Mouse (Mus musculus) left cerebral cortex, postnatal 10 days (tissue): ENCODE results near the gene Arntl. TPM values are rescaled to one million over a fixed set of nuclear protein-coding genes. Genes with fewer than 3 reads are reported as not detected.

Experiments used
- DNase-seq, 2 experiments: peaks; one replicate each; pipeline ENCODE4 v3.0.0; 2021 to 2022; ENCODE audit warnings: low spot score in 2 of 2, mixed read lengths in 1 of 2; ENCODE audit errors: extremely low spot score in 1 of 2
- intact Hi-C: fragments of 180-260 bp; cut with DNase I; formaldehyde crosslinking; loops from one replicate; pipeline ENCODE4 v1.15.1; 2025
- total RNA-seq, 2 experiments: library from RNA; stranded (reverse); gene quantifications; 2 replicates each; pipeline ENCODE4 v1.2.3; 2021

Arntl gene
- total RNA-seq, 2 experiments from 2014 or later = 26.5 to 28.9 TPM

DNA sequence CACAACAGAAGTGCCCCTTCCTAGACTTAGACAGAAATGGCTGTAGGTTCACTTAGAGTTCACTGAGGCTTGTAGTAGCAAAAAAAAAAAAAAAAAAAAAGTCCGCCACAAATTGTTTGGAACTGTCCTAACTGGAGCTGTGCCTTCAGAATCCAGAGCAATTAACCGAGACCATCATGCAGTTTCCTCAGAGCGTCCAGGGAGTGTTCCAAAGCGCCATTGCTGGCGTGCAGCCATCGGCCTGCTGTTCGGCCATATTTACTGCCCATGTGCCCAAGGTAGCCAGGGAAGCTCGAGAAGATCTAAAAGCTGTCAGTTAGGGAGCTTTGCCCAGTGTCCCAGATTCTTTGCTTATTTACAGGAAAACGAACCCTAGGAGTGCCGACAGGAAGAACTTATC, 63.3 kb downstream of the Arntl start:
- DNase-seq = peak in 1 of 2 experiments; percentile 62
- intact Hi-C loops = loop anchor here (10.0 kb wide), 1 partner anchor 356 kb away; no protein-coding TSS in a partner anchor

DNA sequence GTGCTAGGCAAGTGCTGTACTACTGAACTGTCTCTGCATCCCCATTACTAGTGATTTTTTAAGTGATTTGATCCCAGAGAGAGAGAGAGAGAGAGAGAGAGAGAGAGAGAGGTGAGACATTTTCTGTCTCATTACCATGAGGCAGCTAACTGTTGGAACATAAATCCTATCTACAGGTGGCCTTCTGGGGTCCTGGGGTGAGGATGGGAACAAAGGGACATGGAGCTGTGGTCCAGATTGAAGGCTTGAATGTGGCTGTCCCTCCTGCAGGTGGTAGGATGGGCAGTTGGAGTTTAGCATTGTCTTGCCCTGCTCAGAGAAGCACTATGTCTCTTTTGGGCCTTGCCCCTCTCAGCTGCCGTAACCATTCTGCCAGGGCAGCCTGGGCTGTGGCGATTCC, 63.7 kb downstream of the Arntl start:
- intact Hi-C loops = loop anchor here (10.0 kb wide), 1 partner anchor 356 kb away; no protein-coding TSS in a partner anchor
- DNase-seq = no peak

DNA sequence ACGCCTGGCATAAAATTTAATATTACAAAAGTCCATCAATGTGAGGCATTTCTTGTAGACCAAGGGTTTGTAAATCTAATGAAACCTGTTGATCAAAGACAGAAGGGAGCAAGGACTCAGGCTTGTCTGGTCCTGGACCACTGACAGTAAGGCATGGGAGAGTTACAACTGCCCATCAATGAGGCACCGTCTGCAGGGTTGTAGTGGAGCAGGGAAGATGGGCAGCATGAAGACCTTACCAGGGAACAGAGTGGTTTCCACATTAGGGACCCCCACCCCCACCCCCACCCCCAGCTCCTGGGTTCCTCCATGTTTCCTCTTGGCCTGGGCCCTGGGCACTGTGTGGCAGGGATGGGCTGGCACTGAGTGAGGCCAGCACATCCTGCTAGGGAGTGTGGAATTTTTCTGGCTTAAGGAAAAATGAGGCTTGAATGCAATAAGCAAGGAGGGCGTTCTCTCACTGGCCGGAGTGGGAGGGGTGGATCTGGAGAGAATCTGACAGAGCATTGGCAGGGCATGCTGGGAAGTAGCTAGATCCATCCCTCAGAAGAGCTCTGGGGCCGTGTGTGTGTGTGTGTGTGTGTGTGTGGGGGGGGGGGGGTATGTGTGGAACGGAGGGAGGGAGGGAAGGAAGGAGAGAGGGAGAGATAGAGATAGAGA, 65.2 kb downstream of the Arntl start:
- no peak for DNase-seq
- intact Hi-C loops = loop anchor here (10.0 kb wide), 1 partner anchor 358 kb away; no protein-coding TSS in a partner anchor

DNA sequence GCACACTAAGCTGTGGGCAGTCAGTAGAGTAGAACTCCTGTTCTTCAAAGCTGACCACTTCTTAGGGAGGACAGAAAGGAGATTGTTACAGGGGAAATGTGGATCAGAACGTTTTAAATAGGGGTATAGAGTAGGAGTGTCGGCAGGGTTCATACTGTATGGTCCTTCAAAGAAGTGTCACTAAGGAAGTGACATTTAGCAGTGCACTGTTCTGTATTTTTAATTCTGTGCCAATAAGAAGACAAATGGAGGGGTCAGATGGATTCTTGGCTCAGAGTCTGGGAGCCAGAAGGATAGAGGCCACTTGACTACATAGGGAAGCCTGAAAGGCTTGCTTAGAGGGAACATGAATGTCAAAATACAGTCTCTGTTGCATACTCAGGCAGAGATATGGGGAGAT, 70.0 kb downstream of the Arntl start:
- intact Hi-C loops = loop anchor here (10.0 kb wide), 1 partner anchor 362 kb away; no protein-coding TSS in a partner anchor

DNA sequence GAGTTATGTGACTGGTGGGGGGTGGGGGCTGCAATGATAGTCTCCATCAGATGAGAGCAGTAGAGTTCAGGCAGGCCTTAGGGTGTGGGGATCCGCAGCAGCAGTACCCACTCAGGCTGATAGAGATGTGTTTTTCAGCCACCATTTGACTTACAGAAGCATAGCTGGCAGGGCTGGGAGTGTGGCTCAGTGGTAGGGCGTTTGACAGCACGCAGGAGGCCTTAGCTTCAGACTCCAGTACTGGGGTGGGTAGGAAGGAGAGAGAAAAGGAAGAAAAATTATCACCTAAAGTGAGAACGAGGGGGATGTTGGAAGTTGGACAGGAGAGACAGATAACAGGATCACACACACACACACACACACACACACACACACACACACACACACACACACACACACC, 71.2 kb downstream of the Arntl start:
- intact Hi-C loops = loop anchor here (10.0 kb wide), 1 partner anchor 364 kb away; no protein-coding TSS in a partner anchor
- no peak for DNase-seq

More for the DNA sequence above, 70.0 kb downstream of the Arntl start:
- no peak for DNase-seq

DNA sequence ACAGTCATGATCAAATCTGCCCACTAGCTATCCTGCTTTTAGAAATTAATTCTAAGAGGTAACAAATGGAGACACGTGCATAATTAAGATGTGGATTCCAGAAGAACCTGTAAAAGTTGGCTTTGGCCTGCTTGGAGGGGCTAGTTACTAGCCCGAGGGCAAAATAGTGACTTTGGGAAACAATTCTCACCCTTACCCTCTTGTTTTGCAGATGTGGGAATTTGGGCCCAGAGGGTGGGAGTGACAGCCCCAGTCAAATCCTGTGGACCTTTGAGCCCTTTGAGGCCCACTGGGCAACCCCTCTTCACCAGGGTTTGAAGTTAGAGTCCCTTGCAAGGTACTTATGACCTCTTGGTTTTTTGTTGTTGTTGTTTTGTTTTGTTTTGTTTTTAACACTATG, 72.0 kb downstream of the Arntl start:
- DNase-seq = no peak
- intact Hi-C loops = loop anchor here (10.0 kb wide), 1 partner anchor 364 kb away; no protein-coding TSS in a partner anchor

DNA sequence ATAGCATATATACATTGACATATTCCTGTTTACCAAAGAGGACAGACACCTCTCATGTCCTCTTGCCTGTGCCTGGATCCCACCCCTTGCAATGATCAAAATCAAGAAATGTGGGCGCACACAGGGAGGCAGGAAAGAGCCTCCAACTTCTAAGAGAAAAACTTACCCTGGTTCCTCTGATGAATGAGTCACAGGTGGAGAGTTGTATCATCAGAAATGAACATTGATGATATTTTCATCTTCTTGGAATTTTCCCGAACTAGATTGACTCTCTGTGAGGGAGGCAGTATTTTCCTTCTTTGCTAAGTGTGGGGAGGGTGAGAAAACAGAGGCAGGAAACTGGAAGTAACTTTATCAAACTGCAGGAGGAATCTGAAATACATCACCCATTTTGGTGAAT, 78.1 kb downstream of the Arntl start:
- no peak for DNase-seq
- intact Hi-C loops = no loop called here

DNA sequence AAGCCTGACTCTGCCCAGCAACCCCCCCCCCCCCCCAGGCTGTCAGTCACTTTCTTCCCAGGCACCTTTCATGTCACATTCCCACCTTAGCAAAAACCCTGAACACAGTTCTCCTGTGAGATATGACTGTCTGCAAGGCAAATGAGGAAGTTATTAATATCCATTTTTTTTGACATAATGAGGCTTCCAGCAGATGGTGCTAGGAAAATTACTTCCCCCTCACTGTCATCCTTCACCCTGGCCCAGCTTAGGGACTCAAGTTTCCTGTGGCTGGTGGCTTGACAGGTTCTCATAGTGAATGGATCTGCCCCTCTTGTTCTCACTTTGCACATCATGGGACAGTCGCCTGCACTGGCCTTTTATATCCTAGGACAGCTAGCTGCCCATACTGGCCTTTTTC, 81.9 kb downstream of the Arntl start:
- no peak for DNase-seq
- intact Hi-C loops = no loop called here

DNA sequence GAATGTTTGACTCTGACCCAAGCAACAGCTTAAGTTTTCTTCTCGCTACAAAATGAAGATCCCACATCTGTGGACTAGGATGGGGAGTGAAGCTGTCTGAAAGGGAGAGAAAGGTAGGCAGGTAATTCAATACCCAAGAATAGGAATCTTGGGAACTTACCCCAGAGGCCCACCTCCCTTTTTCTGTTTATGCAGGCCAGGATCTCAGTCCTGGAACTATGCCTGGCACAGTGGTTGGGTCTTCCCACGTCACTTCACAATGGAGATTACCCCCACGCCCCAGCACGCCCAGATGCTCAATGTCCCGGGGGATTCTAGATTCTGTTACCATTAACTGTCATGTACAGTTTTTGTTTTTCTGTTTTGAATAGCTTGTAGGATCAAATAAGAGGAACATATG, 84.5 kb downstream of the Arntl start:
- intact Hi-C loops = no loop called here
- no peak for DNase-seq

DNA sequence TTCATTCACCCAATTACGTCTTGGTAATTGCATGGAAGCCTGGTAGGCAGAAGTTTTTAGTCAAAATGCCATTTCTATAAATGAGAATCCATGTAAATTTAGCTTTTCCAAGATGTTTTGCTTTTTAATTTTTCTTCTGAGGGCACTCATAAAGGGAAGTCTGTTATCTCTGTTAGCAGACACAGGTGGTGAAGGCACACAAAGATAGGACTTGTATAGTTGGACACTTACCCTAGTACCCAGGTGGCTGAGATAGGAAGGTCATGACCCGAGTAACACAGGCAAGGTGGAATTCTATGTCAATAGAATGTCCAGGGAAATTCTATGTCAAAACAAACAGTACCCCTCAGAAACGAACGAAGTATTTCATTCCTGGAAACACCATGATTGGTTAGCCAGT, 84.9 kb downstream of the Arntl start:
- intact Hi-C loops = no loop called here
- DNase-seq = no peak

DNA sequence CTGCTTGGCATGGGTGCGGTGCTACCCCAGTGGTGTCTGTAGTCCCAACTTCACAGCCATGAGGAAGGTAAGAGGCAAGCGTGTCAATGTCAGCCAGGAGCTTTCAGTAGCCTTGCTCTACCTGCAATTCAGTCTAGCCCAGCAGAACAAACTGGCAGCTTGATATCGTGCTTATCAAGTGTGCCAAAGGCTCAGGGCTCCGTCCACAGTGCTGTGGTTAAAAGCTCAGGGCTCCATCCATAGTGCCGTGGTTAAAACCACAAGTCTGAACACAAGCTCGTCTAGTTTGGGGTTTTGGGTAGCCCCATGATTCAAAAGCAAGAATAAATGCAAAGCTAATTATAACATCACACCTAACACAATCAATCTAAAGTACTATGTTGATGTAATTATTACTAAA, 87.3 kb downstream of the Arntl start:
- intact Hi-C loops = no loop called here
- DNase-seq = no peak

DNA sequence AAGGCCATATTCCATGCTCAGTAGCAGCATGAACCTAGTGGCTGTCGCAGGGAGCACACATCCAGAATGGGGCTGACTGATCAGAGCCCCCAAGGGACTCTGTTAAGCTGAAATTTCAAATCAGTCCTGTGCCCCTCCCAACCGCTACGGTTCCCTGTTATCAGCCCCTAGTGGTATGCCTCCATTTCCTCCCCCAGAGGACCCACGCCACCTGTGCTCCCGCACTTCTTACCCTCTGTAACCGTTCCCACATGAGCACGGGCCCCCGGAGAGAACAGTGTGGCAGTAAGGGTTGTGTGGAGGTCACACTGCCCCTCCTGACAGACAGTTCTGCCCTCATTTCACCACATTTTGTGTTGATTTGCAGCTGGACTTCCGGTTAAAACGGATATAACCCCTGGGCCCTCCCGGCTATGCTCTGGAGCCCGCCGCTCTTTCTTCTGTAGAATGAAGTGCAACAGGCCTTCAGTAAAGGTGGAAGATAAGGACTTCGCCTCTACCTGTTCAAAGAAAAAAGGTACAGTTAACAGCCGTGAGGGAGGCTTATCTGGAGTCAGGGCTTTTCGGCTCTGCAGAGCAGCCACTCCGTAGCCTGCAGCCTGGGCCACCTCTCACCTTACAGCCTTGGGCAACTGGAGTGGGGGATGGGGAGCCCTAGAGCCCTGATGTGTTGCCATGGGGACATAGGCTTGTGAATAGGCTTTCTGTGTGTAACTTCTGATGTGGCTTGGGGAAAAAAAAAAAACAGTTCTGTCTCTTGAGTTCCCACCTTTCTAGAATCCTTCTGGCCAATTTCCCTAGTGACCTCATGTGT, 88.0 kb downstream of the Arntl start:
- no peak for DNase-seq
- intact Hi-C loops = no loop called here

DNA sequence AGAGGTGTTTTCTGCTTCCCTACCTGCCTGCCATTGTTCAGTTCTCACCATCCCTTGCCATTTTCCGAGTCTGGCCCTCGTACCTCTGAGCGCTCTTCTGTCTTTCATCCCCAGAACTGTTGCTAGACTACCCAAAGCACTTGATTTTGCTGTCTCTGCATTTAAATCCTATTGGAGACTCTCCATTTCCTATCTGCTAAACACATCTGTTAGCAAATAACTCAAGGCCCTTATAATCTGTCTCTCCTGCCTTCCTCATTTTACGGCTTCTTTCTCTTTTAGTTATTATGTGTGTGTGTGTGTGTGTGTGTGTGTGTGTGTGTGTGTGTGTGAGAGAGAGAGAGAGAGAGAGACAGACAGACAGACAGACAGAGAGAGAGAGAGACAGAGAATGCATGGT, 90.5 kb downstream of the Arntl start:
- no peak for DNase-seq
- intact Hi-C loops = no loop called here

DNA sequence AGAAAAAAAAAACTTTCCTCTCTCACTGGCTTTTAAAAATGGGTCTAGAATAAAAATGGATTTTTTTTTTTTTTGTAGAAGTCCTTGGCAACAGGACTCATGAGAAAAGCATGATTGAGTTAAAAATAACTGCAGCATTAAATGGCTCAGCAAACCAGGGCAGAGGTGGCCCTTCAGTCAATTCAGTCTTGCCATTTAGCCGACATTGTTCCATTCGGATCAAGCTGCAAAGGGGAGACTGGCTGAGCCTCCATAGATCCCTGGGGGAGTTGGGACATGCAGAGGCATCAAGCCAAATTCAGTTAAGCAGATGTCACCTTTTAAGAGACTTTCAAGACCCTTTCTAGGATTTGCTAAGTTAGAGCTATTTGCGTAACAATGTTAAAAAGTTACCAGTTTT, 102.9 kb downstream of the Arntl start:
- no peak for DNase-seq
- intact Hi-C loops = loop anchor here (2.0 kb wide), 1 partner anchor 167 kb away; no protein-coding TSS in a partner anchor

DNA sequence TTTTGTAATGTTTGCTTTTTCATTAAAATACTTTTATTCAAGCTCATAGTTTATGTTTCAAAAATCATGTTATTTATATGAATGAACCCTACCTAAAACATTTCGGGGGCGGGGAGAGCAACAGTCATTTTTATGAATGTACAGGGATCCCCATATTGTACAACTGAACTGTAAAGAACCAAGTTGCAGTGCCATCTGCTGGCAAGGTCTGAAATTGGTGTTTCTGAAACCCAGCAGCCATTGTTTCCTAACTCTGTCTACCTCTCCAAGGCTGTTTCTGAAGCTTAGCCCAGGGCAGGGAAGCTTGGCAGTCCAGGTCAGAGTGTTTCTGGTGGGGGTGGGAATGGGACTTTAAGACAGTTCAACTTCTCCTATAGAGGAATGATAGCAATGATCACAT, 104.5 kb downstream of the Arntl start:
- intact Hi-C loops = loop anchor here (2.0 kb wide), 1 partner anchor 169 kb away; no protein-coding TSS in a partner anchor
- DNase-seq = peak; percentile 60 to 72

DNA sequence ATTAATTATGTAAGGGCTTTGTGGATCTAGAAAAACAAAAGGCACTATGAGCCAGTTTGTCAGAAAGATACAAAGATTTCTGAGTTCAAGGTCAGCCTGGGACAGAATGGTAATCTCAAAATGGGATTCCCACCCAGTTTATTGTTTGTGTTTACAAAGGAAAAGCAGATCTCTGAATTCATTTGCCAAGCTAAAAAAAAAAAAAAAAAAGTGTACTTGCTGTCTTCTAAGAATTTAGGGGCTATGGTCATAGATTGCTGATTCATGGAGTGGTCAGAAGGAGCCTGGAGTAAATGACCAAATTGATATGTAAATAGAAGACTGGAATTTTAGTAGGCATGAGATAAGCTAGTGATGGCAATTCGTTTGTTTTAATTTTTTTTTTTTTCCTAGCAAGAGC, 112.9 kb downstream of the Arntl start:
- intact Hi-C loops = no loop called here
- no peak for DNase-seq

DNA sequence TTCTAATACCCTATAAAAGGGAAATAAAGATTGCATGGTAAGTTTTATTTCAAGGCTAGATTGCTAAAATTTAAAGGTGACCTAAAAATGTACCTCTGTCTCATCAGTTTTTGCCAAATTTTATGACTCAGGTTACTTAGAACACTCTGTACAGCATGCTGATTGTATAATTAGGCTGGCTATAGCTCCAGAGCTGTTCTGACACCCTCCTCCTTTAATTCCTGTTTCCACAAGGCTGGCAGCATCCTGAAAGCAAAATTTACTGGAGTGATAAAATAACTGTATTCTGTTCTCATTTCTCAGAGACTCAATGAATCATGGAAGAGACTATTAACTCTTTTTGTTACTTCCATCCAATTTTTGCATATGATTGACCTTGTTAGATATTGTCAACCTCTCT, 126.8 kb downstream of the Arntl start:
- DNase-seq = no peak

DNA sequence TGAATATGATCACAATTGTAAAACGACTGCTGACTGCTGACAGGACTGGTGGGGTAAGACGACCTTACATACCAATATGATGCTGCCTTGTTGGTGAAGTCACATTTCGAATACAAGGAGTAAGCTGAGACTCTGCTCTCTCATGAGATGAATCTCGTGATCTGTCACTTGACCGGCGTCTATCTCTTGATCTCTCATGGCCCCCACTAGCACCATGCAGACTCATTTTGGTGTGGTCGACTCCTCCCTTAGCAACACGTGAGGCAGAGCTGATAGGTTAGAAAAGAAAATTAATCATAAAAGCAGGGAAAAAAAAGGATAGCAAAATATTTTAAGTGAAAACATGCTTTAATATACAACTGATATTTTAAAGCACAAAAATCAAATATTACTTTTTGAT, 128.0 kb downstream of the Arntl start:
- no peak for DNase-seq
- intact Hi-C loops = no loop called here

More for the DNA sequence above, 126.8 kb downstream of the Arntl start:
- intact Hi-C loops = no loop called here

DNA sequence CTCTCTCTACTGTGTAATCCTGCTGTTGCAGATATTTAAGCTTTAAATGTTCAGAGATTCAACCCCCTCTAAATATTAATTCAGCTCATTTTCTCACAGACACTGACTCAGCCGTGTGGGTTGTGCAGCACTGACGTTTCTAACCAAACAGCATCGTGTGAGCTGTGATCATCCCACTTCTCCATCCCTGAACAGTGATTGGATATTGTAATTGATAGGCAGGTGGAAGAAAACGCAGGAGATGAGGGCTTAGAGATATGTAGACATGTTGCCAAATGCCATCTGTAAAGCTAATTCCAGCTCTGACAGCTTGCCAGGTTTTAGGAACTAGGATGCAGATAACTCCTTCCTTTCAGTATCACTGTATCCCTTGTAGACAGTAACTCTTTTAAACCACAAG, 140.0 kb downstream of the Arntl start:
- intact Hi-C loops = no loop called here

DNA sequence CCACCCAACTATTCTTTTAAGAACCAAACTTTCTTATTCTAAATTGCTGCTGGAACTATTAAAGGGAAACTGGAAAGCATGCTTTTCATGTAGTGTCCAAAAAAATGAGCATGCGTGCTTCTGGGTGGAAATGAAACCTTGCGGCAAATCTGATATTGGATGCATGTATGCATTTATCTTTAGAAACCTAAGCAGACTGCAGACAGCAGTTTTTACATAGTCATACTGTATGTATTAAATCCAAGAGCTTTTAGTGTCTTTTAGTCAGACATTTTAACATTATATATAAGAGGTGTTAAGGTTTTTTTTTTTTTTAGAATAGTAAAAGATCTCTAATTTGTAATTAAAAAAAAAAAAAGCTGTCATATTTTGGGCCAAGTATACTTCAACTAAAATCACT, 140.4 kb downstream of the Arntl start:
- DNase-seq = peak in 1 of 2 experiments; percentile 19
- intact Hi-C loops = no loop called here

More for the DNA sequence above, 140.0 kb downstream of the Arntl start:
- DNase-seq = peak; percentile 26 to 85
